Mouse (Mus musculus) ES-E14 (cell line): ENCODE measurements around the gene Zbtb40.

Experiments used
- CHD2 ChIP-seq: IDR thresholded peaks from 2 replicates; pipeline ENCODE4 v1.6.1; 2014; ENCODE audit warnings: mild to moderate bottlenecking, low read depth, low read length, inconsistent platforms
- MAFK ChIP-seq: IDR thresholded peaks from 2 replicates; pipeline ENCODE4 v1.6.1; 2014; ENCODE audit warnings: mild to moderate bottlenecking, low read depth, low read length, inconsistent platforms; ENCODE audit not compliant: insufficient read depth
- ZC3H11A ChIP-seq: IDR thresholded peaks from 2 replicates; pipeline ENCODE4 v1.6.1; 2012; ENCODE audit warnings: low read depth, mild to moderate bottlenecking, inconsistent platforms, low read length, borderline replicate concordance
- ZNF384 ChIP-seq: IDR thresholded peaks from 2 replicates; pipeline ENCODE4 v1.6.1; 2012; ENCODE audit warnings: low read depth, low read length, inconsistent platforms

GRCm38 (mm10) chr4:137068491-137068890 is 19.9 kb upstream of the Zbtb40 start:
- TF ChIP-seq CHD2 (no peak), ZNF384 (no peak), ZC3H11A (no peak), MAFK (no peak)
